Mouse (Mus musculus) common myeloid progenitor, adult 5-6 weeks (primary cell): Measurements from ENCODE around the gene Gm42906. TPM values are rescaled to one million over a fixed set of nuclear protein-coding genes. Genes with fewer than 3 reads are reported as not detected.

ENCODE experiments used
- ATAC-seq: replicated peaks from 2 replicates; pipeline ENCODE4 v1.8.0; 2016; ENCODE audit warnings: low read depth, mild to moderate bottlenecking, moderate TSS enrichment, inconsistent platforms; ENCODE audit not compliant: poor library complexity, severe bottlenecking
- total RNA-seq: library from RNA; stranded (forward); fragments of 200-1000, 187-1606 nt; gene quantifications from 2 replicates; pipeline ENCODE4 v1.2.3, GENCODE M21; 2017

The Gm42906 gene
- total RNA-seq, 1 experiment from 2014 or later: not detected

- ATAC-seq: no peak
These were observed 409.5 kb downstream of the Gm42906 start for GRCm38 (mm10) chr5:151018450-151018849.

Other genes starting within 250 kb of the Gm42906 start
- gene Stard13, start 194.3 kb downstream of the Gm42906 start, total RNA-seq: 0.69 TPM in 1 of 2 replicates, not detected in the other
- gene Vmn2r18, start 177.9 kb upstream of the Gm42906 start, total RNA-seq: 0.14 and 0.29 TPM in 2 replicates
- 42.5 and 52.3 TPM in 2 replicates for gene Rfc3, start 223.1 kb upstream of the Gm42906 start, total RNA-seq